Mouse (Mus musculus) erythroblast, embryonic 14.5 days (primary cell): Measurements from ENCODE around the gene Syvn1.

Experiments used
- GATA1 ChIP-seq: IDR thresholded peaks from 2 replicates; pipeline ENCODE4 v1.6.1; 2012; ENCODE audit warnings: low read length, inconsistent platforms, mixed read lengths
- TAL1 ChIP-seq: IDR thresholded peaks from 3 replicates; pipeline ENCODE4 v1.6.1; 2012; ENCODE audit warnings: low read length, inconsistent platforms, mixed read lengths

- TF ChIP-seq GATA1 = no peak
- TF ChIP-seq TAL1 = no peak
Observed at GRCm38 (mm10) chr19:6023059-6023458, 23.3 kb upstream of the Syvn1 start.
